Mouse (Mus musculus) hindlimb bud, embryonic 11.5 days (tissue): ENCODE results near the gene Dcaf8.

ENCODE experiments used
- DNase-seq: peaks from one replicate; pipeline ENCODE4 v3.0.0-alpha.2; 2012; ENCODE audit warnings: low read depth, low spot score; ENCODE audit errors: extremely low spot score

The Dcaf8 gene

GRCm38 (mm10) chr1:172192217-172192616 is 44.3 kb downstream of the Dcaf8 start:
- DNase-seq = no peak

- DNase-seq = no peak
These were observed 46.6 kb downstream of the Dcaf8 start for GRCm38 (mm10) chr1:172194435-172194834.

GRCm38 (mm10) chr1:172197146-172197545 is 49.3 kb downstream of the Dcaf8 start:
- DNase-seq = no peak

DNA sequence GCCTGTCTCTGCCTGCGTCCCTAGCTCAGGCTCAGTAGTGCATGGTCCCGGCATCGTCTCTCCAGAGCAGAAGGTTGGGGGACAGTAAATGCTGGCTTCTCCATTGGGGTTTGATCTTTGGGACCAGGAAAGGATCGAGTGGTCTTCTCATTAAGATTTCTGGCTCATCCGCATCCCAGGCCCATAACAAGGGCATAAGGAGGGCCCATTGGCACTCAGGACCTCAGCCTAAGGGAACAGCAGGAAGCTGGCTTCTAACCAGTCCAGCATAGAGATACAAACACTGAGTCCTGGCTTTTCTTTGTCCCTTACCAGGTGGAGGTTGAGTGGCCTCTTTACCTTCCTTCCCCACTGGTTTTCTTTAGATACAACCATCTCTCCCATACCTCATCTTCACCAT is 50.0 kb downstream of the Dcaf8 start:
- no peak for DNase-seq

- DNase-seq = no peak
These were observed 50.4 kb downstream of the Dcaf8 start for GRCm38 (mm10) chr1:172198316-172198715.

GRCm38 (mm10) chr1:172198996-172199395 is 51.1 kb downstream of the Dcaf8 start:
- DNase-seq = no peak

- DNase-seq = no peak
These were observed 52.3 kb downstream of the Dcaf8 start for GRCm38 (mm10) chr1:172200161-172200560.

DNA sequence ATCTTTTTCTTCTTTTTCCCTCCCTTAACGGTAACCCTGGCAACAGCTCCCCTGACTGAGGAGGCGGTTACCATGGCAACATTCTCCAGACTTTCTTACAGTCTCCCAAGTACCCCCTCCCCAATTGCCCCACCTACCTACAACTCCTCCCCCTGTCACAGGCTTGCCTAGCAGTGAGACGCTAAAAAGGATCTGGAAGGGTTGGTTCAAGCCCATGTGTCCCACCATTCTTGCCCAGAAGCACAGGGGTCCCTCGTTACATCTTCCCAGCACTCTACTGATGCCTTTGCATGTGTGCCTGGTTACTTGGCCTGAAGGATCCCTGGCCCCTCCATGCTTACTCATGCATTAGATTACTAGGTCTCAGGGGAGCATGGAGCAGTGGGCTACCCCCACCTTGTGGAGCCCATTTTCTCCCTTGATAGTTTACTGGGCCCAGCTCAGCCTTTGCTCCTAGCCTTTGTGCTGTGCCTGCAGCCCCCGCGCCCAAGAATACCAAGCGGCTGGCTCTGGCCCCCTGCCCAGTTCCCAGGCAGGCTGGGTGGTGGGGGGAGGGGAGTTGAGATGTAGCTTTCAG is 53.1 kb downstream of the Dcaf8 start:
- DNase-seq = no peak

GRCm38 (mm10) chr1:172201967-172202880 is 54.3 kb downstream of the Dcaf8 start:
- DNase-seq = no peak

- no peak for DNase-seq
These were observed 55.1 kb downstream of the Dcaf8 start for GRCm38 (mm10) chr1:172202894-172203522.

DNA sequence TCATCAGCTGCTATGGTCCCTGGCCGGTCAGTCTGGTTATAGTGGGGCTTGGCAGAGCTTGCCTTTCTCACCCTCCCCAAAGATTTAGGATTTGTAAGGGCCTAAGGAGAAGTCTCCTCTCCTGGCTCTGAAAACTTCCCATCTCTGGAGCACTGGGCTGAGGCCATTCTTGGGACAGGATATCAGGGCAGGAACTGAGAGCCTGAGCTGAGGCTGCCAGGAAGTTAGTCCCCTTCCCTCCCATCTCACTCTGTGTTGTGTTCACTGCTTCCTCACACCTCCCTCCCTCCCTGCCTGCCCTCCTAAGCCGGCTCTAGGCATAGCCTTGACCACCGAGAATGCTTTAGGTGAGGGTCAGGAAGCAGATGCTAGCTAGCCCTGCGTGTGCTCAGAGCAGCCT is 55.7 kb downstream of the Dcaf8 start:
- no peak for DNase-seq

DNA sequence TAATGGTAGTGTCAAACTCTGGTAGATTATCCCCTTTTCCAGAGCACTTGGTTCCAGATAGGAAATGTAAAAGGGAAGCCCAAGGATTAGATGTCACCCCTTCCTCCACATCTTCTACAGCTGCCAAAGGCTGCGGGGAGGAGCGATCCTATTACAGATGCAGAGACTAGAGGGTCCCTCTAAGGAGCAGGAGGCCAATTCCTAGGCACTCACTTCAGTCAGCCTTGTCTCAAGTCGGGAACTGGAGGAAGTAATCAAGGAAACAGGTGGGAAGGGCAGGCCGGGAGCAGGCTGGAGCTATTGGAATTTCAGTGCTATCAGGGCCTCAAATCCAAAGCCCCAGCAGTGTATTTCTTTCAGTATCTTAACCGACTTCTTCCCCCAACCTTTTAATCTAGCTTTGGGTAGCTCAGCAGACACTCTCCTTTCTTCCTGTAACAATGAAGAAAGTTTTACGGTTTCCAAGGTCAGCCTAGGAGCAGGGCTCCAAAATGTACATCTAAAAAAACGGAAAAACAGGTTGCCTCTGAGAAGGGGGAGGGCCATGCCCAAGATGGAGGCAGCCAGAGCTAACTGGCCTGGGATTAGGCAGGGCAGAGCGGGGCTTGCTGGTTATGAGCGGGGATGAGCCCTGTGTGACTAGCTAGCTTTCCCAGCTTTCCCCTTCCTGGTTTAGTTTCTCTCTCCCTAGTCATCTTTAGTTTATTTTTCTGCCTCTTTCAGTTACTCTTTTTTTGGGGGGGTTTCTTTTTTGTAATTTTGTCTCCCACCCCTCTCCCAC is 56.3 kb downstream of the Dcaf8 start:
- no peak for DNase-seq

GRCm38 (mm10) chr1:172204814-172205740 is 57.2 kb downstream of the Dcaf8 start:
- no peak for DNase-seq

DNA sequence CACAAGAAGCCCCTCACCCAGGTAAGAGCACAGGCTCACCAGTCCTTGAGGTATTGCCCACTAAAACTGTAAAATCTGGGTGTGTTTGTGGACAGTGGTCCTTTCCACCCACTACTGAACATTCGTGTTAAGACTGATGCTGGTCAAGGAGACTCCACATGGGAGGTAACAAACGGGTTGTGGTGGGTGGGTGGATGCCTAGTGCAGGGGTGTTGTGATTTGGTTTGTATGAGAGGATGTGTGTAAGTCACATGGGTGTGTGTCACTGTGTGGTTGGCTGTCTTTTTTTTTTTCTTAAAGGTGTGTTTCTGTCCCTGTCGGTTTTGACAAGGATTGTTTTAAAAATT is 57.8 kb downstream of the Dcaf8 start:
- no peak for DNase-seq

- no peak for DNase-seq
These were observed 58.4 kb downstream of the Dcaf8 start, which contains the start of gene Pea15a for GRCm38 (mm10) chr1:172206141-172206917. Gene Pea15a (minus strand): TSS chr1:172206804.

DNA sequence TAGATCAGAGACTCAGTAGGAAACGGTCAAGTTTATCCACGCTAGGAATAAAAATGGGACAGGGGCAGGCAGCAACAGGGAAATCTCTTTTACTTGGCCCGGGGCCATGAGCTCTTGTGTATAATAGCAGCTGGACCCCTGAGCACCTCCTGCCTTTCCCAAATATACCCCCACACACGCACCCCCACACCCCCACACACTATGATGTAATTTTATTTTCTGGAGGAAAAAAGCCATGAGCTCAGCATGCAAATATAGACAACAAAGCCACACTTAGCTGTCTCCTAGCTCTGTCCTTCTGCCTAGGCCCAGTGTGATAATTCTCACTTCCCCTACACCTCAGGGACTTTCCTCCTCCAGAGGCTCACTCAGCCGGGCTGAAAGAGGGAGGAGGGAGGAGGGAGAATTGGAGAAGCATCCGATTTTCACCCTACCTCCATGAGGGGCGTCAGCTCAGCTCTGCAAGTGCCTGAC is 59.3 kb downstream of the Dcaf8 start:
- DNase-seq = no peak

DNA sequence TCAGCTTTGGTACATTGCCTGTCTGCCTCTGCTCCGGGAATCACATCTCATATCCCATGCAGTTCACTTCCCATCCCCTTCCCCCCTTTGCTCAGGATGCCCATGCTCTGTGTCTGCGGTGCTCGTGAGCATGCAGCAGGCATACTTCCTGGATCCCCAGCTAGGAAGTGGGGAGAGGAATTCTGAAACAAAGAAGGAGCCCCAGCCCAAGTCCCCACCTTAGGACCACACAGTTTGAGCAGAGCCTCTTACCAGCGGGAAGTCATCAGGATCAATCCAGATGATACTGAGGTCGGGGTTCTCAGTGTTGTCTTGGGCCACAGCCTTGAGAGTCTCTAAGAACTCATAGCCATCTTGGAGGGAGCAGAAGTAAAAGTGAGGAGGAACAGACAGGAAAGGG is 64.9 kb downstream of the Dcaf8 start:
- DNase-seq = no peak

DNA sequence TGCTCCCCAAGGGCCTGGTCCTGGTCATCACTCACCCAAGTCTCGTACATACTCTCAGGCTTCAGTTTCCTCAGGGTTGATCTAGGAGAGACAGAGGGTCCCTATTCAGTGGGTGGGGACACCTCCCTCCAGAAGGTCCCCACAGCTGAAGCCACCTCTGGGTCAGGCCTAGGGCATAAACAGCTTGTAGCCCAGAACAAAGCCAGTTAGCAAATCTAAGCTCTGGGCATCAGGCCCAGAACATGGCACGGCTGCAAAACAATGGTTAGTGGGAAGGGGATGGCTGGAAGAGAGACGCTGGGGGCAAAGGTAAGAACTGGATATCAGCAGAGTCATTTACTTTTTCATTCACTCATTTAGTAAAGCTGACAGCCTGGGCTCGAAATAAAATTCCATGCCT is 65.9 kb downstream of the Dcaf8 start:
- DNase-seq = no peak

DNA sequence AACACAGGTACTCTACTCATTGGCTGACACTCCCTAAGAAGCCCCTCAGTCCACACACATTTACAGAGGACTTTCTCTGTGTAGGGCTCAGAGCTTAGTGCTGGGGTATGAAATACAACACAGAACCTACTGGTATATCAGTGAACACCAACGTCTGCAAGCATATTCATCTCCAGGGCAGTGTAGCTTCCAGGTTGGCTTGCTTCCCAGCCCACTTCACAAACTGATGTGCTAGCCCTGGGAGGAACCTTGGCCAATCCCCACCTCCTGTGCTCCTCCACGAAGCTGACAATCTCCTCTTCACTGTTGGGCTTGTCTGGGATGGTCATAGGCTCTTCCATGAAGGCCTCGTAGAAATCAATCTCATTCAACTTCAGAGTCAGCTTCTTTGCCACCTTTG is 66.9 kb downstream of the Dcaf8 start:
- no peak for DNase-seq
